Mouse (Mus musculus) frontal cortex, adult 2 months (tissue): Measurements from ENCODE around the gene Cdh6. TPM values are rescaled to one million over a fixed set of nuclear protein-coding genes. Genes with fewer than 3 reads are reported as not detected.

Experiments
- DNase-seq, 2 experiments: peaks; one replicate each; pipeline ENCODE4 v3.0.0; 2022; ENCODE audit warnings: low spot score in 1 of 2; ENCODE audit errors: extremely low spot score in 1 of 2
- polyA plus RNA-seq: library from polyadenylated mRNA; depleted of rRNA; stranded (reverse); fragments of >200 nt; gene quantifications from 2 replicates; pipeline ENCODE4 v1.2.3, GENCODE M21; 2012

Gene Cdh6
- polyA plus RNA-seq, 1 experiment, result 8.3 TPM

GRCm38 (mm10) chr15:13165094-13165885 lies 8.2 kb downstream of the Cdh6 start:
- peak in 1 of 2 experiments; percentile 24 for DNase-seq

GRCm38 (mm10) chr15:13155820-13156219 lies 17.7 kb downstream of the Cdh6 start:
- no peak for DNase-seq

GRCm38 (mm10) chr15:13155418-13155817 lies 18.1 kb downstream of the Cdh6 start:
- no peak for DNase-seq

- DNase-seq, result peak in 1 of 2 experiments; percentile 54
Measured at GRCm38 (mm10) chr15:13141983-13142382, 31.5 kb downstream of the Cdh6 start.

GRCm38 (mm10) chr15:13139662-13140061 lies 33.8 kb downstream of the Cdh6 start:
- peak in 1 of 2 experiments; percentile 44 for DNase-seq

GRCm38 (mm10) chr15:13137166-13137565 lies 36.3 kb downstream of the Cdh6 start:
- no peak for DNase-seq

GRCm38 (mm10) chr15:13134086-13134485 lies 39.4 kb downstream of the Cdh6 start:
- peak in 1 of 2 experiments; percentile 66 for DNase-seq

GRCm38 (mm10) chr15:13133370-13133769 lies 40.1 kb downstream of the Cdh6 start:
- DNase-seq, result no peak

- DNase-seq, result no peak
Measured at GRCm38 (mm10) chr15:13132493-13132892, 41.0 kb downstream of the Cdh6 start.

GRCm38 (mm10) chr15:13130246-13130645 lies 43.2 kb downstream of the Cdh6 start:
- no peak for DNase-seq

GRCm38 (mm10) chr15:13100341-13100740 lies 73.1 kb downstream of the Cdh6 start:
- no peak for DNase-seq

GRCm38 (mm10) chr15:13097861-13098260 lies 75.6 kb downstream of the Cdh6 start:
- peak in 1 of 2 experiments; percentile 22 for DNase-seq

GRCm38 (mm10) chr15:13095406-13095805 lies 78.1 kb downstream of the Cdh6 start:
- DNase-seq, result no peak

- no peak for DNase-seq
Measured at GRCm38 (mm10) chr15:13094881-13095256, 78.6 kb downstream of the Cdh6 start.

GRCm38 (mm10) chr15:13093954-13094880 lies 79.3 kb downstream of the Cdh6 start:
- no peak for DNase-seq

GRCm38 (mm10) chr15:13092064-13092463 lies 81.4 kb downstream of the Cdh6 start:
- peak in 1 of 2 experiments; percentile 16 for DNase-seq

- peak in 1 of 2 experiments; percentile 78 for DNase-seq
Measured at GRCm38 (mm10) chr15:13088504-13089058, 84.9 kb downstream of the Cdh6 start.

GRCm38 (mm10) chr15:13084746-13085145 lies 88.7 kb downstream of the Cdh6 start:
- DNase-seq, result no peak

- DNase-seq, result no peak
Measured at GRCm38 (mm10) chr15:13076908-13077669, 96.4 kb downstream of the Cdh6 start.

- no peak for DNase-seq
Measured at GRCm38 (mm10) chr15:13074047-13074446, 99.4 kb downstream of the Cdh6 start.
